Mouse (Mus musculus) midbrain, postnatal 0 days (tissue): Measurements from ENCODE around the gene Rps19bp1. TPM values are rescaled to one million over a fixed set of nuclear protein-coding genes. Genes with fewer than 3 reads are reported as not detected.

Experiments used
- ATAC-seq: fragments of 200-750 bp; cut with Nextera tagmentation; 2 replicates; pipeline ENCODE4 v1.8.0; 2017; ENCODE audit warnings: moderate number of reproducible peaks, mild to moderate bottlenecking, moderate TSS enrichment, moderate library complexity; ENCODE audit not compliant: low FRiP score
- DNase-seq: peaks from one replicate; pipeline ENCODE4 v3.0.0-alpha.2; 2015; ENCODE audit warnings: low spot score
- H3K27ac ChIP-seq: fragments of 300-500 bp; sonication (generic); 2 replicates; pipeline ENCODE4 v1.5.1; 2014; ENCODE audit warnings: low read depth, mild to moderate bottlenecking, low read length, mixed read lengths
- H3K27me3 ChIP-seq: fragments of 300-500 bp; sonication (generic); 2 replicates; pipeline ENCODE4 v1.6.1; 2014; ENCODE audit warnings: low read length, control low read depth, mixed read lengths; ENCODE audit not compliant: insufficient read depth
- H3K36me3 ChIP-seq: fragments of 300-500 bp; sonication (generic); 2 replicates; pipeline ENCODE4 v1.6.1; 2014; ENCODE audit warnings: low read length, control low read depth, mixed read lengths; ENCODE audit not compliant: insufficient read depth
- H3K4me1 ChIP-seq: fragments of 300-500 bp; sonication (generic); 2 replicates; pipeline ENCODE4 v1.6.1; 2014; ENCODE audit warnings: mild to moderate bottlenecking, control low read depth, antibody characterized with exemption, low read length, mixed read lengths; ENCODE audit not compliant: insufficient read depth
- H3K4me2 ChIP-seq: fragments of 300-500 bp; sonication (generic); 2 replicates; pipeline ENCODE4 v1.6.1; 2014; ENCODE audit warnings: low read depth, mild to moderate bottlenecking, low read length, mixed read lengths; ENCODE audit not compliant: poor library complexity, severe bottlenecking
- H3K4me3 ChIP-seq: fragments of 300-500 bp; sonication (generic); 2 replicates; pipeline ENCODE4 v1.5.1; 2014; ENCODE audit warnings: low read depth, mild to moderate bottlenecking, low read length, moderate library complexity
- H3K9ac ChIP-seq: fragments of 300-500 bp; sonication (generic); replicated peaks from 2 replicates; pipeline ENCODE4 v1.6.1; 2014; ENCODE audit warnings: mild to moderate bottlenecking, low read length, moderate library complexity, mixed read lengths; ENCODE audit not compliant: poor library complexity, severe bottlenecking
- H3K9me3 ChIP-seq: fragments of 300-500 bp; sonication (generic); 2 replicates; pipeline ENCODE4 v1.6.1; 2016; ENCODE audit warnings: low read length, control low read depth
- CTCF ChIP-seq: IDR thresholded peaks from 2 replicates; pipeline ENCODE4 v1.5.1; 2016; ENCODE audit warnings: antibody characterized with exemption, mild to moderate bottlenecking
- WGBS: fragments of 180-500 bp; shearing (Covaris S2); extraction: QIAGEN DNeasy Blood & Tissue Kit; methylation state at CpG from one replicate; pipeline ENCODE4 v1.1.7; 2014; 5-methylcytosine and 5-hydroxymethylcytosine counted together
- polyA plus RNA-seq: library from polyadenylated mRNA; unstranded; fragments of >200 nt; fragmentation: Nextera tagmentation; extraction: Ambion mirVana; gene quantifications from 2 replicates; pipeline ENCODE4 v1.2.1, GENCODE M21; 2015
- total RNA-seq: library from RNA; depleted of rRNA; stranded (reverse); fragments of >200 nt; gene quantifications from 2 replicates; pipeline ENCODE4 v1.2.3, GENCODE M21; 2014

The Rps19bp1 gene
- total and polyA plus RNA-seq, 2 experiments from 2014 or later: 34.5 to 87.1 TPM

DNA sequence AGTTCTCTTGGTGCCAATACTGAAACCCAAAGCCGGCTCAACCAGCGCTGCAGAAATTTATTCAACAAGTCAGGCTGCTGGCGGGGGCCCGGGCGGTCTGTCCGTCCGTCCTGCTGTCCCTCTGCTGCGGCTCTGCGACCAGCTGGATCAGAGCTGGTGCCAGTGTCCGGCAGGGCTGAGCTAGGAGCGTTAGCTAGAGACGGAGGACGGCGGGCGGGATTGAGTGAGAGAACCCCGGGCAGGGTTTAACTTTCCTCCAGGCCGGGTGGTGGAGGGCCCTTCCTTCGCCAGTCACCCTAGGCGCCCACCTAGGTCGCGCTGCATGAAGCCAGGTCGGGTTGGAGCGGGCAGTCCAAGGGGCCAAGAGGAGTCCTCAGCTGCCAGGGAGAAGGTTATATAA is 23.9 kb upstream of the Rps19bp1 start:
- peaks cover 8% of the 10 kb centered on the region for H3K27me3 ChIP-seq
- TF ChIP-seq CTCF: no peak
- ATAC-seq (no peak), DNase-seq (no peak)
- peak overlapping the region; percentile 69 for H3K4me3 ChIP-seq
- H3K27ac ChIP-seq: no peak overlapping the region
- H3K4me1 ChIP-seq: peaks cover 2% of the 10 kb centered on the region; the same call in 1 of the 2 replicates
- H3K9ac ChIP-seq: peak overlapping the region; percentile 76
- peak overlapping the region; percentile 92 for H3K4me2 ChIP-seq
- WGBS: 2% methylated on average over 23 of the region's 23 CpGs
- no peaks in the 10 kb centered on the region for H3K36me3 ChIP-seq
- H3K9me3 ChIP-seq: no peaks in the 10 kb centered on the region

DNA sequence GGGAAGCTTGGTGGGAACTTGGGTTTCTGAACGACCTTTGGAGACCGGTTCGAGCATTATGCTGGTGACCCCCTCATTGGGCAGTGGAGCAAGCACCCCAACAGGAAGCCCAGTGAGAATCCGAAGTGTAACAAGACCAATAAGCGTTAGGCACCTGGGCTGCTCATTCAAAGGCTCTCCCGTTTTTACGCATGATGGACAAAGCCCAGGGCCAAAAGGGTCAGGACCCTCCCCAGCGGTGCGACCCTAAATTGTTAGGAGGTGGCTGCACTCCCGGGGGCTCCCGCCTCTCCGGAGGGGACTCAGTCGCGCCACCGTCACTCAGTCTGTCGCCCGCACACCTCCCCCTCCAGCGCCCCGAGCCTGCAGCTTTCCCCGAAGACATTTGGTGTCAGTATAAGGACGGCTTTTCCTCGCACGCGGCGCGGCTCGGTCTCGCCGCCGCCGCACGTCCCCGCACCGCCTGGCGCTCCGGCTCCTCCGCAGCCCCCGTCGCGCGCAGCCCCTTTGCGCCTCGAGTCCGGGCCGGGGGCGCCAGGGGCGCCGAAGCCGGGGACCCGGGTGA is 22.8 kb upstream of the Rps19bp1 start, which contains the start of gene Cacna1i:
TSS of gene Cacna1i (plus strand) at position 388 of the 565 bp plus-strand sequence.
- Histone ChIP-seq H3K4me2 (peak within 1 kb of the TSS; percentile 92), H3K9ac (peak within 1 kb of the TSS; percentile 76), H3K36me3 (no peaks in the 10 kb centered on the region), H3K27ac (no peak within 1 kb of the TSS), H3K4me1 (peaks cover 2% of the 10 kb centered on the region; the same call in 1 of the 2 replicates), H3K27me3 (peaks cover 11% of the 10 kb centered on the region), H3K9me3 (no peaks in the 10 kb centered on the region), H3K4me3 (peak within 1 kb of the TSS; percentile 69)
- peak; percentile 59 for TF ChIP-seq CTCF
- WGBS: under 1% methylated on average over 43 of the region's 50 CpGs
- ATAC-seq (peak; percentile 59; the same call in 1 of the 2 replicates), DNase-seq (peak; percentile 74)

DNA sequence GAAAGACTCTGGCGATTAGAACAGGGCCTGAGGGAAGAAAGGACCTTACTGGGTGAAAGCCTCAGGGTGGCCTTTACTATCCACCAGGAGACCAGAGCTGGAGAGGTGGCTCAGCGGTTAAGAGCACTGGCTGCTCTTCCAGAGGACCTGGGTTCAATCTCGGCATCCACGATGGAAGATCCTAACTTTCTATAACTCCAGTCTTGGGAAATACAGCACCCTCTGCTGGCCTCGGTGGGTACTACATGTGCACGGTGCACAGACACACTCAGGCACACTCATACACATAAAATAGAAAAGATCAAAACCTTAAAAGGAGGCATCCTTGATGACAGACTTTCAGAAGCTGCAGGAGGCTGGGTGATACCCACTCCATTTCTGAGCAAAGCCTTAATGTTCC is 16.5 kb upstream of the Rps19bp1 start:
- Histone ChIP-seq H3K4me2 (no peak overlapping the region), H3K4me1 (no peaks in the 10 kb centered on the region), H3K27me3 (peaks cover 4% of the 10 kb centered on the region), H3K9me3 (no peaks in the 10 kb centered on the region), H3K4me3 (no peak overlapping the region), H3K36me3 (no peaks in the 10 kb centered on the region), H3K9ac (no peak overlapping the region), H3K27ac (no peak overlapping the region)
- ATAC-seq (no peak), DNase-seq (no peak)
- TF ChIP-seq CTCF: peak; percentile 79
- 24% methylated on average over 6 of the region's 6 CpGs for WGBS

DNA sequence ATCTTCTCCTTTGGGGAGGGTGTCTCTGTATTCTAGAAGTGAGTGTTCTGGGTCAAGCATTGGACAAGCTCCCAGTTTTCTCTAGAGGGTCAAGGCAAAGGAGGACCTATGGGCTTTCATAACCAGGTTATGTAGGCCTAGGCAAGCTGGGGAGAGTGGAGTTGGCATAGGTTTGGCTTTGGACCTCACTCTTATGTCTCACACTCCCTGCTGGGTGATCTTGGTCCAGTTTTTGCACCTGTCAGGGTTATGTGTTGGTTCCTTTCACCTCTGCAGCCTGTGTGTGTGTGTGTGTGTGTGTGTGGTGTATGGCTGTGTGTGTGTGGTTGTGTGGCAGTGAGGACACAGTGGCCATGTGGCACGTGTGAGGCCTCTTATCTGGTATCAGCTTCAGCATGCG is 14.9 kb upstream of the Rps19bp1 start:
- Histone ChIP-seq H3K27ac (no peak overlapping the region), H3K4me3 (no peak overlapping the region), H3K36me3 (no peaks in the 10 kb centered on the region), H3K4me1 (no peaks in the 10 kb centered on the region), H3K27me3 (peaks cover 4% of the 10 kb centered on the region; the same call in 1 of the 2 replicates), H3K9ac (no peak overlapping the region), H3K9me3 (no peaks in the 10 kb centered on the region), H3K4me2 (no peak overlapping the region)
- ATAC-seq (no peak), DNase-seq (no peak)
- WGBS: 79% methylated on average over 2 of the region's 2 CpGs
- TF ChIP-seq CTCF: no peak

DNA sequence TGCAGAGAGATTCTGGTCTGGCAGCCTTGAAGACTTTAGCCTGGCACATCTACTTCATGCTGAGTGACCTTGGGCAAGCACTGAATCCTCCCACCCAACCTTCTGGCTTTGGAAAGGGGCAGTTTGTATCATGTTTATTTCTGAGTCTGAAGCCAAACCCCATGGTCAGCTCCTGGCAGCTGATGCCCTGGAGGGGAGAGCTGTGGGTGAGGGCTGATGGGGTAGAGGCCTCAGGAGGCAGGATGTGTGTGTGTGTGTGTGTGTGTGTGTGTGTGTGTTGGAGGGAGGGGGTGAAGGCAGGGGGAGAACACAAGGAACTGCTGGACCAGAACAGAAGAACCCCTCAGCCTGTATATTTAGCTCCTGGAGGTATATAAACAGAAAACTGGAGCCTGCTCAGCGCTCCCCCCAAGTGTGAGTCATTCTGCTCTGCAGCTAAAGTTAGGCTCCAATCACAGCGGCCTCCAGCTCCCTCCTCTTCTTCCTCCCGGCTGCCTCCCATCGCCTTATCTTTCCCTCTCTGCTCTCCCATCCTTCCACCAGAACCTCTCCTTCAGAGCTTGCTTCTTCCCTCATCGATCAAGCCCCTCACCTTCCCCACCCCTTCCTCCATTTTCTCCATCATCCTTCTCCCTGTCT is 14.1 kb upstream of the Rps19bp1 start:
- TF ChIP-seq CTCF: no peak
- no peaks in the 10 kb centered on the region for H3K36me3 ChIP-seq
- H3K4me3 ChIP-seq: no peak overlapping the region
- DNase-seq: no peak
- H3K4me1 ChIP-seq: no peaks in the 10 kb centered on the region
- 76% methylated on average over 4 of the region's 5 CpGs for WGBS
- H3K9me3 ChIP-seq: no peaks in the 10 kb centered on the region
- H3K27me3 ChIP-seq: peaks cover 4% of the 10 kb centered on the region; the same call in 1 of the 2 replicates
- no peak overlapping the region for H3K27ac ChIP-seq
- H3K4me2 ChIP-seq: no peak overlapping the region
- no peak for ATAC-seq
- H3K9ac ChIP-seq: no peak overlapping the region

DNA sequence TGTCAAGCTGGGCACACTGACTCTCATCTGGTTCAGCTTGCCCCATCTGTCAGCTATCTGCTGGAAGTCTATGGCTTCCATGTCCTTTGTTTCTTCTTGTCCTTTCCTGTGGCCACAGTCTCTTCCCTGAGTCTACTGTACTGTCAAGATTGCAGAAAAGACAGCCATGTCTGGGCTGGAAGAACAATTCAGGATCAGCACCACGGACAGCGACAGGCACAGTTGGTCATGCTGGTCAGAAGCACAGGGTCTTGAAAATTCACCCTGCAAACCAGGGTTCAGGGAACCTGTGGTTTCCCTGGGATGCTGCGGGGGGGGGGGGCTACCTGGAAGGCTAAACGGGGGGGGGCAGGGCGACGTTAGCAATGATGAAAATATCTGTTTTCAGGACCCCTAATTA is 13.5 kb upstream of the Rps19bp1 start:
- H3K36me3 ChIP-seq: no peaks in the 10 kb centered on the region
- H3K27me3 ChIP-seq: no peaks in the 10 kb centered on the region
- no peak overlapping the region for H3K4me2 ChIP-seq
- 2% methylated on average over 6 of the region's 6 CpGs for WGBS
- H3K9me3 ChIP-seq: no peaks in the 10 kb centered on the region
- no peak overlapping the region for H3K9ac ChIP-seq
- H3K4me3 ChIP-seq: no peak overlapping the region
- no peak for TF ChIP-seq CTCF
- no peaks in the 10 kb centered on the region for H3K4me1 ChIP-seq
- peak; percentile 45 for DNase-seq
- no peak overlapping the region for H3K27ac ChIP-seq
- no peak for ATAC-seq
